Mouse (Mus musculus) spleen, adult 2 months (tissue): ENCODE results near the gene Plin5. TPM values are rescaled to one million over a fixed set of nuclear protein-coding genes. Genes with fewer than 3 reads are reported as not detected.

ENCODE experiments used
- DNase-seq, 2 experiments: peaks; one replicate each; pipeline versions ENCODE4 v3.0.0 to v3.0.0-alpha.2; 2012 to 2021; ENCODE audit warnings: low spot score in 2 of 2, low read depth in 1 of 2
- H3K27ac ChIP-seq: fragments of 200-500 bp; 2 replicates; pipeline ENCODE4 v1.5.1; 2012; ENCODE audit warnings: low read length, inconsistent platforms; ENCODE audit not compliant: insufficient read depth
- H3K27me3 ChIP-seq: fragments of 200-500 bp; 2 replicates; pipeline ENCODE4 v1.6.1; 2012; ENCODE audit warnings: mild to moderate bottlenecking, moderate library complexity, low read length, inconsistent platforms; ENCODE audit not compliant: control insufficient read depth, insufficient read depth
- H3K36me3 ChIP-seq: fragments of 200-500 bp; 2 replicates; pipeline ENCODE4 v1.6.1; 2012; ENCODE audit warnings: mild to moderate bottlenecking, low read length, inconsistent platforms; ENCODE audit not compliant: control insufficient read depth, insufficient read depth
- H3K4me1 ChIP-seq: fragments of 200-500 bp; 2 replicates; pipeline ENCODE4 v1.6.1; 2011; ENCODE audit warnings: inconsistent platforms; ENCODE audit not compliant: control insufficient read depth, insufficient read depth, insufficient read length
- H3K4me3 ChIP-seq: fragments of 200-500 bp; 2 replicates; pipeline ENCODE4 v1.5.1; 2011; ENCODE audit warnings: mild to moderate bottlenecking, inconsistent platforms; ENCODE audit not compliant: insufficient read depth, insufficient read length; ENCODE audit errors: extremely low read depth
- CTCF ChIP-seq: fragments of 200-500 bp; IDR thresholded peaks from 2 replicates; pipeline ENCODE4 v1.5.1; 2011; ENCODE audit warnings: mild to moderate bottlenecking, inconsistent platforms; ENCODE audit not compliant: insufficient read depth, insufficient read length, insufficient replicate concordance; ENCODE audit errors: extremely low read depth
- POLR2A ChIP-seq: fragments of 200-500 bp; IDR thresholded peaks from 2 replicates; pipeline ENCODE4 v1.6.1; 2011; ENCODE audit warnings: low read depth, low read length, inconsistent platforms
- WGBS: fragments of 180-500 bp; shearing (Covaris S2); methylation state at CpG from one replicate; pipeline ENCODE4 v1.1.7; 2018; 5-methylcytosine and 5-hydroxymethylcytosine counted together
- polyA plus RNA-seq: library from polyadenylated mRNA; depleted of rRNA; stranded (reverse); fragments of >200 nt; gene quantifications from 2 replicates; pipeline ENCODE4 v1.2.3, GENCODE M21; 2012; rRNA removed

Gene Plin5
- polyA plus RNA-seq = 0.30 and 0.36 TPM in 2 replicates

DNA sequence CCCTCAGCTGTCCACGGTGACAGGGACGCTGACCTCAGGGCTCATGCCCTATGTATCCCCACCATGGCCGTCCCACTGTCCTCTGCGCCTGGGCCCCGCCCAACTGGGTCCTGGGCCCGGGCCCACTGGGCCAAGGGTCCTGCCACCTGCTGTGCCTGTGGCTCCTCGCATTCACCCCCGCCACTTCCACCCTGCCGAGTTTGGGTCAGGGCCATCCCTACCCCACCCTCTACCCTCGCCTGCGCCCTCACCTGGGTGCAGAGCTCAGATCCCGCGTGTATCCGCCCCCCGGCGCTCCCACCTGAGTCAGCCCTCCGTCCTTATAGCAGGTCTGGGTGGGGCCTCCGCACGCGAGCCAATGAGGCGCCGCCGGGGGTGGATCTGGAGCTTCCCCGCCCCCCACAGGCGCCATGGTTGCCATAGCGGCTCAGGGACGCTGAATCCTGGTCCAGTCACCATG, at the start of gene Plin5:
Gene Plin5, minus strand, starts transcription at position 346 of the 460 bp plus-strand sequence.
- TF ChIP-seq CTCF = no peak
- TF ChIP-seq POLR2A = no peak
- Histone ChIP-seq H3K4me1 (peaks cover 4% of the 10 kb centered on the region; the same call in 1 of the 2 replicates), H3K36me3 (no peaks in the 10 kb centered on the region), H3K4me3 (no peak within 1 kb of the TSS), H3K27me3 (peaks cover 13% of the 10 kb centered on the region), H3K27ac (no peak within 1 kb of the TSS)
- DNase-seq = no peak
- 4% methylated on average over 27 of the region's 27 CpGs for WGBS

DNA sequence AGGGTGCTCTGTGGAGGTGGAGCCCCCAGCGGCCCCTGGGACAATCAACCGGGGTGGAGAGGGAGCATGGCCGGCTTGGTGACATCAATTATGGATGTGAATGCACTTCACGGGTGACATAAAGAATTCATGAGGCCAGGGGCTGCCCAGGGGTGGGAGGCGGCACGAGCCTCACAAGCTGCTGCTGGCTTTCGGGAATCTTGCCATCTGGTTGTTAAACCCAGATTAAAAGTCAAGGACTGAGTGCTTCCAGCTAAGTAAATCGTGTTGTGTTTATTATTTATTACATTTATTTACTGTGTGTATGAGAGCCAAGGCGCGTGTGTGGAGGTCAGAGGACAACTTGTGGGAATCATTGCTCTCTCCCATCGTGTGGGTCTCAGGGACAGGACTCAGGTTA, 48.3 kb upstream of the Plin5 start:
- Histone ChIP-seq H3K4me1 (no peaks in the 10 kb centered on the region; the same call in 1 of the 2 replicates), H3K4me3 (no peak overlapping the region), H3K27ac (no peak overlapping the region), H3K36me3 (no peaks in the 10 kb centered on the region), H3K27me3 (no peaks in the 10 kb centered on the region)
- no peak for DNase-seq
- 85% methylated on average over 11 of the region's 11 CpGs for WGBS
- TF ChIP-seq POLR2A (no peak), CTCF (no peak)

DNA sequence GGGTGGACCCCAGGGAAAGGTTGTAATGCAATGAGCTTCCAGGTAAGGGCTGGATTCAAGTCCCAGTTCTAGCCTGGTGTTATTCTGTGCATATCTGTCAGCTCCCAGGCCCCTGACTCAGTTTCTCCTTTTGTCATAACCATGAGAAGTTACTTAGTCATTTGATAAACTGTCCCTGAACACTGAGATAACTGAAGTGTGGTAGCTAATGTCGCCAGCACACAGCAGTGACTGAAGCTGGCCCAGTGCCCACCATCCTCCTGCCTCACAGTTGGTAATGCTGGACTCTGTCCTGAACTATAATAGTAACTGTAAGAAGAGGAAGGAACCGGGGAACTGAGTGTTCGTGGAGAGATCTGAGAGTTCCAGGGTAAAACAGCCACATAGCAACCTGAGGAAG, 47.1 kb upstream of the Plin5 start:
- DNase-seq = no peak
- TF ChIP-seq CTCF (no peak), POLR2A (no peak)
- 49% methylated on average over 3 of the region's 3 CpGs for WGBS
- Histone ChIP-seq H3K36me3 (no peaks in the 10 kb centered on the region), H3K27ac (no peak overlapping the region), H3K27me3 (no peaks in the 10 kb centered on the region), H3K4me1 (no peaks in the 10 kb centered on the region; the same call in 1 of the 2 replicates), H3K4me3 (no peak overlapping the region)

DNA sequence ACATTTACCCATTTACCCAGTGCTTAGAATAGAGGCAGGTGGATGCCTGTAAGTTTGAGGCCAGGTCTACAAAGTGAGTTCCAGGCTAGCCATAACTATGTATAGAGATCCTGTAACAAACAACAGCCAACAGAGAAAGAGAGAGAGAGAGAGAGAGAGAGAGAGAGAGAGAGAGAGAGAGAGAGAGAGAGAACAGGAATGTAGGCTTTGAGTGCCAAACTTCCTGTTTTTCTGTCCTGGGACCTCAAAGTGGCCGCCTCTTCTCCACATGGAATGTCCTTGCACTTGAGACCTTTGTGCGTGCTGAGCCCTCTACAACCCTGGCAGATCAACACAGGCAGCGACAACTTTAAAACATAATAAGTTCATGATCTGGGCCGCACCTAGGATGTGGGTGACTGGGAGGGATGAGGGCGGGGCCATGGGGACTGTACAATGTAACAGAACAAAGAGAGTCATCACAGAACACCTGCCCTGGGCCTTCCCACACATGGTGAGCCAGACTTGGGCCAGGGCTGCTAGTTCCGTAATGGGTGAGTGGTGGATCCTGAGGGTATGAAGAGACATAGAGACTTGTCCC, 46.2 kb upstream of the Plin5 start:
- peak; percentile 28 to 40 for DNase-seq
- H3K27me3 ChIP-seq = no peaks in the 10 kb centered on the region
- peak overlapping the region; percentile 29; the same call in 1 of the 2 replicates for H3K4me3 ChIP-seq
- TF ChIP-seq POLR2A = no peak; the same call in 1 of the 2 replicates
- no peak for TF ChIP-seq CTCF
- H3K36me3 ChIP-seq = no peaks in the 10 kb centered on the region
- no peaks in the 10 kb centered on the region; the same call in 1 of the 2 replicates for H3K4me1 ChIP-seq
- WGBS = 60% methylated on average over 6 of the region's 6 CpGs
- H3K27ac ChIP-seq = peak overlapping the region; percentile 78

DNA sequence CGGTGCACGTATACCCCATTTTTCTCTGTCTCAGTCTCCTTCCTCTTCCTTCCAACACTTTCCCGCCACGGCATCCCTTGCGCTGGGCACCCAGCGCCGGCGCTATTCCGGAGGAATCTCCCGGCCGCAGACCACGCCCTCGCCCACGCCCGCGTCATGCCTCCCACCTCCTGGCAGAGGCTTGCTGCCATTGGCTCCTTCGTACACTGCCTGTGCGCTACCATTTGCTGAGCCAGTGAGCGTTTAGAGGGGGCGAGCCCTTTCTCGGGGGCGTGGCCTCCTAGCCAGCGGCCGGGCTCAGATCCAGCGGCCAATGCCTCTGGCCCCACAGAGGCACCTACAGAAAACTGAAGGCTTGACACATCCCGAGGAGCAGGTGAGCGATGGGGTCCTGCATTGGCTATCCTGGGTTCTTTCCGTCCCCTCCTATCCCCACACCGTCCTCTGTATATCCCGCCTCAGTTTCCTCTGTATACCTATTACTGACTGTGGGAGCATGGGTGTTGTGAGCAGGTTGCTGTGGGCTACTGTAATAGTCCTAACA, 44.9 kb upstream of the Plin5 start, which contains the start of gene Tnfaip8l1:
Gene Tnfaip8l1, plus strand, starts transcription at position 247 of the 544 bp plus-strand sequence.
- Histone ChIP-seq H3K36me3 (no peaks in the 10 kb centered on the region), H3K27ac (peak within 1 kb of the TSS; percentile 78), H3K27me3 (peaks cover 1% of the 10 kb centered on the region; the same call in 1 of the 2 replicates), H3K4me3 (peak within 1 kb of the TSS; percentile 63), H3K4me1 (no peaks in the 10 kb centered on the region; the same call in 1 of the 2 replicates)
- DNase-seq = peak; percentile 71 to 89
- WGBS = 1% methylated on average over 30 of the region's 30 CpGs
- TF ChIP-seq CTCF = no peak
- no peak for TF ChIP-seq POLR2A

DNA sequence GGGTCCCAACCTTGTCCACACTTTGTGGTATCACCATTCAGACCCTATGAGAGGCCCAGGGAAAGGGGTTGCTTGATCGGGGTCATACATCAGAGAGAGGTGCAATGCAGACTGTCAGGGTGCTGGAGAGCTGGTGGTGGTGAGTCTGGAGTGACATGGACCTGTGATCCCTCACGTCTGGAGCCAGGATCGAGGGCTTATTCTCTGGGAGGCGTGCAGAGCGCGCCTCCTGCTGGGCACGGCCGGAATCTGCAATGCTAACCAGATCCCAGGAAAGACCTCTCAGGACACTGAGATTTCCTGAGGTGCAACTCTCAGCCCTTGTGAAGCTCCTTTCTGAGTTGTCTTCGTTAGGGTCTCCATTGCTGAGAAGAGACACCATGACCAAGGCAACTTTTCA, 42.3 kb upstream of the Plin5 start:
- H3K4me1 ChIP-seq = no peaks in the 10 kb centered on the region; the same call in 1 of the 2 replicates
- H3K36me3 ChIP-seq = no peaks in the 10 kb centered on the region
- DNase-seq = no peak
- TF ChIP-seq CTCF = peak; percentile 81
- TF ChIP-seq POLR2A = no peak
- H3K27ac ChIP-seq = no peak overlapping the region
- 3% methylated on average over 9 of the region's 9 CpGs for WGBS
- no peak overlapping the region for H3K4me3 ChIP-seq
- H3K27me3 ChIP-seq = peaks cover 1% of the 10 kb centered on the region; the same call in 1 of the 2 replicates
